10 mouse cellular contexts compared by ENCODE assay signal in the genomic region with DNA sequence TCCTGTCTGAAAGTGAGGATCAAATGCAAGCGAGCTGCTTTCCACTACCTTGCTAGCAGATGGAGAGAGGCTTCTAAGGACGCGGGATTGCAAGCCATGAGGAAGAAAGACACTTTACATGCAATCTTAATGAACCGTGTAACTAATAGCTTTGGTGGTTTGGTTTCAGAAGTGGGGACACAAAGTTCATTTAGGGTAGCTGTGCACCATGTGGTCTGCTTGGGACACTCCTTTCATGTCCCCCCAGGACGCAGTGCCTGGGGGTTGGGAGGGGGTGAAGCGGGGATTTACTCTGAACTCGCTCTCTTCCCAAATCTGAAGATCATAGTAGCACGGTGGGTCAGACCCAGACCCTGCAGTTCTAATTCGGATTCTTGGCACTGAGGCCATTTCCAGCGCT. TPM values are rescaled to one million over a fixed set of nuclear protein-coding genes. Genes with fewer than 3 reads are reported as not detected.
A peak's percentile ranks its signal among the peaks of the same experiment; 100 is the strongest.
DNase-seq lines count a peak whose midpoint lies in the region; ATAC-seq and TF ChIP-seq lines count a peak whose summit lies in the region.
"Had no signal": no experiment of that assay in that cellular context is flagged by ENCODE, and none has a peak within 500 bp of the region (broad histone marks: within the 10 kb centered on the region; RNA-seq: fewer than 3 reads in every experiment).

No protein-coding gene starts in this region.

- H3K36me3 ChIP-seq in E14TG2a.4 (ENCODE audit: insufficient read depth, low read length) = peaks cover 5% of the 10 kb centered on the region; the same call in 1 of the 2 replicates
- no peaks in the 10 kb centered on the region for H3K36me3 ChIP-seq in hindbrain, embryonic 13.5 days
- no peaks in the 10 kb centered on the region for H3K36me3 ChIP-seq in midbrain, embryonic 10.5 days

- WGBS in hindbrain, embryonic 13.5 days = 15% methylated on average over 10 of the region's 10 CpGs
- WGBS in midbrain, embryonic 10.5 days = 18% methylated on average over 10 of the region's 10 CpGs

- no peak for ATAC-seq in hindbrain, embryonic 13.5 days (ENCODE audit: low FRiP score)

- H3K27me3 ChIP-seq in E14TG2a.4 (ENCODE audit: insufficient read depth, low read length) = peaks cover 52% of the 10 kb centered on the region
- peaks cover 56% of the 10 kb centered on the region for H3K27me3 ChIP-seq in hindbrain, embryonic 13.5 days
- peaks cover 61% of the 10 kb centered on the region for H3K27me3 ChIP-seq in midbrain, embryonic 10.5 days (ENCODE audit: low read depth, poor library complexity, severe bottlenecking)

- peak overlapping the region; percentile 59; the same call in 1 of the 2 replicates for H3K9ac ChIP-seq in hindbrain, embryonic 13.5 days

- H3K27ac ChIP-seq in gastrocnemius, adult 2 months = no peak overlapping the region
- H3K27ac ChIP-seq in hindbrain, embryonic 13.5 days = no peak overlapping the region
- no peak overlapping the region for H3K27ac ChIP-seq in midbrain, embryonic 10.5 days (replicated peaks)

- no peaks in the 10 kb centered on the region for H3K9me3 ChIP-seq in E14TG2a.4 (ENCODE audit: low read length)
- no peaks in the 10 kb centered on the region for H3K9me3 ChIP-seq in hindbrain, embryonic 13.5 days
- no peaks in the 10 kb centered on the region for H3K9me3 ChIP-seq in midbrain, embryonic 10.5 days (replicated peaks)

- DNase-seq in gastrocnemius, adult 2 months = no peak
- DNase-seq in gastrocnemius, adult 18-20 months (ENCODE audit: low spot score) = no peak
- no peak for DNase-seq in midbrain, embryonic 10.5 days (ENCODE audit: low spot score)
- no peak for DNase-seq in cerebellum, postnatal 14 days
- no peak for DNase-seq in cerebellum, postnatal 36 days
- DNase-seq in frontal cortex, postnatal 10 days (ENCODE audit: low spot score in 2 of 2) = no peak
- DNase-seq: thymus, postnatal 36 days had no signal

- TF ChIP-seq CTCF in gastrocnemius, adult 2 months (IDR thresholded peaks at IDR 0.05) = no peak
- TF ChIP-seq CTCF in E14TG2a.4 (conservative IDR thresholded peaks at IDR 0.05; ENCODE audit: low read length) = no peak

- peaks cover 19% of the 10 kb centered on the region for H3K4me1 ChIP-seq in E14TG2a.4 (replicated peaks; ENCODE audit: low read depth, low read length)
- H3K4me1 ChIP-seq in hindbrain, embryonic 13.5 days (replicated peaks) = peaks cover 14% of the 10 kb centered on the region
- H3K4me1 ChIP-seq in midbrain, embryonic 10.5 days = peaks cover 15% of the 10 kb centered on the region

- peak overlapping the region; percentile 61; the same call in 1 of the 2 replicates for H3K4me3 ChIP-seq in gastrocnemius, adult 2 months
- peak overlapping the region; percentile 74 for H3K4me3 ChIP-seq in E14TG2a.4 (replicated peaks; ENCODE audit: low read length)
- H3K4me3 ChIP-seq in hindbrain, embryonic 13.5 days = peak overlapping the region; percentile 42
- peak overlapping the region; percentile 57 for H3K4me3 ChIP-seq in midbrain, embryonic 10.5 days

- peak overlapping the region; percentile 69 for H3K4me2 ChIP-seq in hindbrain, embryonic 13.5 days

- intact Hi-C loops in gastrocnemius, adult 2 months (cut with DNase I) = no loop called here

RNA-seq across cellular contexts. Expression of gene Slc47a2, which starts 0.7 kb away (rescaled TPM):
- total RNA-seq in gastrocnemius, adult 2 months (2021) = not detected
- not detected for total RNA-seq in gastrocnemius, adult 18-20 months (2021)
- polyA plus RNA-seq in hindbrain, embryonic 13.5 days (2015; fragmentation: Nextera tagmentation; extraction: Ambion mirVana) = 0.09 TPM in 1 of 2 replicates, not detected in the other
- not detected in 2 replicates for polyA plus RNA-seq in midbrain, embryonic 10.5 days (2016; fragmentation: Nextera tagmentation; extraction: Ambion mirVana)
- total RNA-seq: neutrophil, adult 5-6 weeks had no signal

RNA-seq across cellular contexts. Expression of gene Slc47a1, which starts 36.2 kb away (rescaled TPM):
- total RNA-seq in gastrocnemius, adult 2 months (2021) = 10 to 100 TPM; 13.4 to 24.4 TPM
- total RNA-seq in gastrocnemius, adult 18-20 months (2021) = 10 to 100 TPM; 15.3 to 18.5 TPM
- 0.06 and 0.14 TPM in 2 replicates for polyA plus RNA-seq in hindbrain, embryonic 13.5 days (2015; fragmentation: Nextera tagmentation; extraction: Ambion mirVana)
- polyA plus RNA-seq in midbrain, embryonic 10.5 days (2016; fragmentation: Nextera tagmentation; extraction: Ambion mirVana) = 0.10 TPM in 1 of 2 replicates, not detected in the other
- total RNA-seq: neutrophil, adult 5-6 weeks had no signal
